Mouse (Mus musculus): ENCODE results near the gene Rbx1. TPM values are rescaled to one million over a fixed set of nuclear protein-coding genes. Genes with fewer than 3 reads are reported as not detected.

Gene Rbx1
- polyA plus RNA-seq, 1 experiment = 326 TPM

GRCm38 (mm10) chr15:81511601-81512261 is 45.6 kb downstream of the Rbx1 start:
- no peak for TF ChIP-seq MYOG (IDR thresholded peaks at IDR 0.05; ENCODE audit: control insufficient read depth in 1 of 3, insufficient read depth in 1 of 3, insufficient read length in 2 of 3, low read depth in 2 of 3)
- no peak for TF ChIP-seq TCF3 (IDR thresholded peaks at IDR 0.05; ENCODE audit: insufficient read length, low read depth)
- no peak for TF ChIP-seq E2F4 (IDR thresholded peaks at IDR 0.05; ENCODE audit: insufficient read depth)

GRCm38 (mm10) chr15:81514111-81514971 is 48.2 kb downstream of the Rbx1 start:
- Histone ChIP-seq H3K36me3 (ENCODE audit: control insufficient read depth, insufficient read depth) (no peaks in the 10 kb centered on the region), H3K4me2 (ENCODE audit: low read depth) (peak overlapping the region; percentile 79), H3ac (ENCODE audit: control insufficient read depth, insufficient read length) (no peak overlapping the region), H3K79me2 (ENCODE audit: control insufficient read depth, insufficient read depth) (no peaks in the 10 kb centered on the region), H3K4me3 (no peak overlapping the region), H3K27me3 (ENCODE audit: control insufficient read depth, insufficient read depth, insufficient read length) (no peaks in the 10 kb centered on the region)
- no peak for TF ChIP-seq E2F4 (IDR thresholded peaks at IDR 0.05; ENCODE audit: insufficient read depth)
- no peak for TF ChIP-seq MYOD1 (IDR thresholded peaks at IDR 0.05; ENCODE audit: control insufficient read depth in 1 of 3, insufficient read length in 2 of 3, low read depth in 2 of 3)
- TF ChIP-seq POLR2A (IDR thresholded peaks at IDR 0.05; ENCODE audit: insufficient read length, low read depth) = peak; percentile 43
- TF ChIP-seq CEBPB (IDR thresholded peaks at IDR 0.05; ENCODE audit: insufficient read depth, poor library complexity, severe bottlenecking) = 0 out of 2 replicates have a peak, but pooled peaks have one; percentile 16
- TF ChIP-seq REST (IDR thresholded peaks at IDR 0.05; ENCODE audit: insufficient read depth, insufficient read length) = no peak

More at GRCm38 (mm10) chr15:81511601-81512261, 45.6 kb downstream of the Rbx1 start:
- Histone ChIP-seq H3K27me3 (ENCODE audit: control insufficient read depth, insufficient read depth, insufficient read length) (no peaks in the 10 kb centered on the region), H3K4me3 (no peak overlapping the region), H3K4me2 (ENCODE audit: low read depth) (peak overlapping the region; percentile 27), H3ac (ENCODE audit: control insufficient read depth, insufficient read length) (no peak overlapping the region), H3K36me3 (ENCODE audit: control insufficient read depth, insufficient read depth) (no peaks in the 10 kb centered on the region), H3K79me2 (ENCODE audit: control insufficient read depth, insufficient read depth) (no peaks in the 10 kb centered on the region)

GRCm38 (mm10) chr15:81515221-81515620 is 49.1 kb downstream of the Rbx1 start:
- Histone ChIP-seq H3K27me3 (ENCODE audit: control insufficient read depth, insufficient read depth, insufficient read length) (no peaks in the 10 kb centered on the region), H3K4me3 (no peak overlapping the region), H3ac (ENCODE audit: control insufficient read depth, insufficient read length) (no peak overlapping the region), H3K79me2 (ENCODE audit: control insufficient read depth, insufficient read depth) (no peaks in the 10 kb centered on the region), H3K36me3 (ENCODE audit: control insufficient read depth, insufficient read depth) (no peaks in the 10 kb centered on the region), H3K4me2 (ENCODE audit: low read depth) (peak overlapping the region; percentile 79)
- TF ChIP-seq MAX (IDR thresholded peaks at IDR 0.05; ENCODE audit: low read depth) (no peak), TCF12 (IDR thresholded peaks at IDR 0.05; ENCODE audit: insufficient read depth, poor library complexity, severe bottlenecking) (no peak), POLR2AphosphoS2 (IDR thresholded peaks at IDR 0.05; ENCODE audit: insufficient read length, low read depth) (no peak), REST (IDR thresholded peaks at IDR 0.05; ENCODE audit: insufficient read depth, insufficient read length) (no peak), USF1 (IDR thresholded peaks at IDR 0.05; ENCODE audit: low read depth) (no peak), TCF3 (IDR thresholded peaks at IDR 0.05; ENCODE audit: insufficient read length, low read depth) (no peak), POLR2A (IDR thresholded peaks at IDR 0.05; ENCODE audit: insufficient read length, low read depth) (no peak), E2F4 (IDR thresholded peaks at IDR 0.05; ENCODE audit: insufficient read depth) (no peak), CEBPB (IDR thresholded peaks at IDR 0.05; ENCODE audit: insufficient read depth, poor library complexity, severe bottlenecking) (no peak), MYOD1 (IDR thresholded peaks at IDR 0.05; ENCODE audit: control insufficient read depth in 1 of 3, insufficient read length in 2 of 3, low read depth in 2 of 3) (no peak), MYOG (IDR thresholded peaks at IDR 0.05; ENCODE audit: control insufficient read depth in 1 of 3, insufficient read depth in 1 of 3, insufficient read length in 2 of 3, low read depth in 2 of 3) (no peak), SRF (IDR thresholded peaks at IDR 0.05; ENCODE audit: control insufficient read depth, insufficient read length, low read depth) (no peak)

- Histone ChIP-seq H3K79me2 (ENCODE audit: control insufficient read depth, insufficient read depth) (no peaks in the 10 kb centered on the region), H3K36me3 (ENCODE audit: control insufficient read depth, insufficient read depth) (no peaks in the 10 kb centered on the region)
- TF ChIP-seq MYOG (IDR thresholded peaks at IDR 0.05; ENCODE audit: control insufficient read depth in 1 of 3, insufficient read depth in 1 of 3, insufficient read length in 2 of 3, low read depth in 2 of 3) = no peak
- TF ChIP-seq POLR2A (IDR thresholded peaks at IDR 0.05; ENCODE audit: insufficient read length, low read depth) = no peak
- TF ChIP-seq REST (IDR thresholded peaks at IDR 0.05; ENCODE audit: insufficient read depth, insufficient read length) = no peak
- TF ChIP-seq MAX (IDR thresholded peaks at IDR 0.05; ENCODE audit: low read depth) = no peak
- TF ChIP-seq CEBPB (IDR thresholded peaks at IDR 0.05; ENCODE audit: insufficient read depth, poor library complexity, severe bottlenecking) = no peak
- TF ChIP-seq POLR2AphosphoS2 (IDR thresholded peaks at IDR 0.05; ENCODE audit: insufficient read length, low read depth) = no peak
- TF ChIP-seq TCF12 (IDR thresholded peaks at IDR 0.05; ENCODE audit: insufficient read depth, poor library complexity, severe bottlenecking) = no peak
- no peak for TF ChIP-seq MYOD1 (IDR thresholded peaks at IDR 0.05; ENCODE audit: control insufficient read depth in 1 of 3, insufficient read length in 2 of 3, low read depth in 2 of 3)
- no peak for TF ChIP-seq SRF (IDR thresholded peaks at IDR 0.05; ENCODE audit: control insufficient read depth, insufficient read length, low read depth)
- no peak for TF ChIP-seq TCF3 (IDR thresholded peaks at IDR 0.05; ENCODE audit: insufficient read length, low read depth)
- TF ChIP-seq USF1 (IDR thresholded peaks at IDR 0.05; ENCODE audit: low read depth) = no peak
- TF ChIP-seq E2F4 (IDR thresholded peaks at IDR 0.05; ENCODE audit: insufficient read depth) = no peak
Observed at GRCm38 (mm10) chr15:81518031-81518430, 51.9 kb downstream of the Rbx1 start.

More at GRCm38 (mm10) chr15:81518031-81518430, 51.9 kb downstream of the Rbx1 start:
- no peak overlapping the region for H3ac ChIP-seq (ENCODE audit: control insufficient read depth, insufficient read length)
- H3K27me3 ChIP-seq (ENCODE audit: control insufficient read depth, insufficient read depth, insufficient read length) = no peaks in the 10 kb centered on the region
- no peak overlapping the region for H3K4me3 ChIP-seq
- H3K4me2 ChIP-seq (ENCODE audit: low read depth) = no peak overlapping the region

Data from myocyte (in vitro differentiated cells).